Mouse (Mus musculus) frontal cortex, postnatal 10 days (tissue): ENCODE measurements around the gene Thbs2.

Experiments
- DNase-seq, 2 experiments: peaks; one replicate each; pipeline ENCODE4 v3.0.0; 2022; ENCODE audit warnings: low spot score in 2 of 2, mixed read lengths in 1 of 2

Thbs2 gene

DNA sequence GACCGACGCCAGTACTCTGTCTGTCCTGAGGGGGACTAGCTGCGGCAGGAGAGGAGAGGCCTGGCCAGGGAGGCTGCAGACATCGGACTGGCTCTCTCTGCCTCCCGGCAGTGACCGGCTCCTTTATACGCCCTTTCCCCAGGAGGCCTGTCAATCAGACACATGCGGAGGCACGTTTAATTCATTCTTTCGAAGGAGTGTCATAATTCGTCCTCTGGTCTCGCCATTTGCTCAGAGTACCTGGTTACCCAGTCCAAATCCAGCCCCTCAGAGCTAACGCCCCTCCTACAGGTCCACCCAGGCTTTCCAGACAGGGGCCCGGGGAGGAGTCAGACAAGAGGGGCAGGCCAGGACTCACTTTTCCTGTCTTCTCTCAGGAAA lies at the start of gene Thbs2:
Thbs2 (minus strand) TSS at position 242 of the 381 bp plus-strand sequence.
- peak; percentile 24 to 26 for DNase-seq

DNA sequence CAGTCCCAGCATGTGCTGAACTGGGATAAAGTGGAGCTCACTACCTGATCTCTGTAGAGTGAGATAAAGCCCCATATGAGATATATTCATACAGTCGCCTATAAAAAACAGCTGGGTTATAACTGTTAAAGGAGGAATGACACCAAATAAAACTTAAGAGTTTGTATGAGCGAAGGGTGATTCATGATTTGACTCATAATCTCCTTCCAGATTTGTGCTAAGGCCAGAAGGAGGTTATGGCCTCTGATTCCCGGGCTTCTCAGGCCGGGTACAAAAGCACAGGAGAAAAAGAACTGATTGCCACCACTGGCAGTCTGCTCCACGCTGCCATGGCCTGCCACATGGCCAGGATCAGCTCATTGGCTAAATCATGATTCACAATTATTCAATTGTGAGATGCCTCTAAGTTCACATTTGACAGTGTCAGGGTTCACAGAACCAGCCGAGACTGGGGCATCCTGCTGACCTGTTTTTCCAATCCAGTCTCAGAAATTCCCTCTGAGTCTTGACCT lies 41.5 kb upstream of the Thbs2 start:
- no peak for DNase-seq

DNA sequence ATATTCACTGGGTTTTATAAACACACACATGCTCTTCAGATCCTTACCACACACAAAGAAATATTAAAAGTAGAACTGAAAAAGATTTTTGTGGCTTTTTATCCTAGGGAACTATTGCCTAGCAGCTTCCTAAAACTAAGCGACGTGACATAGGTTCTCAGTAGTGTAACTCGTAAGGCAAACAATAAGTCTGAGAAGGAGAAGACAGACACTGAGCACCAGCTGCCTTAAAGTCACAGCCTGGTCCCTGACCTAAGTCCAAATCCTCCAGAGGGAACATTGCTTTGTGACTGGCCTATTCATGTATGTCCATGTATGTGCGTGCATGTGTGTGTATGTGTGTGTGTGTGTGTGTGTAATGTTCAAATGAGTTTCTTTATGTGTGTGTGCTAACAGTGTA lies 40.3 kb upstream of the Thbs2 start:
- DNase-seq, result no peak

DNA sequence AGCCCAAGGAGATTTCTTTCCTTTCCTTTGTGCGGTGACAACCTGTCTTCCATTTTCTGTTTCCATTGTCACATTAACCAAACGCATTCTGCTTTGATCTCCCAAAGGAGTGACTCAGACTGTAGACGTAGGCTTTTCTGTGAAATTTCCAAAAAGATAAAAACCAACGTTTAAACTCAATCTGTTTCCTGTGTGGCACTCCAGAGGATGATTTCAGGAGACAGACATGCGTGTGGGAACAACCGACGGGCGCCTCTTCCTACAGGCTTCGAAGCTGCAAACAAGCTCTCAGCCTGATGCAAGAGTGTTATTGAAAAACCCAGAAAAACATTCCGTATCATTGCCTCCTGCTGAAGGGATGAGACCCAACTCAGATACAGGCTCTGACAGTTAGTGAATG lies 39.9 kb upstream of the Thbs2 start:
- no peak for DNase-seq

DNA sequence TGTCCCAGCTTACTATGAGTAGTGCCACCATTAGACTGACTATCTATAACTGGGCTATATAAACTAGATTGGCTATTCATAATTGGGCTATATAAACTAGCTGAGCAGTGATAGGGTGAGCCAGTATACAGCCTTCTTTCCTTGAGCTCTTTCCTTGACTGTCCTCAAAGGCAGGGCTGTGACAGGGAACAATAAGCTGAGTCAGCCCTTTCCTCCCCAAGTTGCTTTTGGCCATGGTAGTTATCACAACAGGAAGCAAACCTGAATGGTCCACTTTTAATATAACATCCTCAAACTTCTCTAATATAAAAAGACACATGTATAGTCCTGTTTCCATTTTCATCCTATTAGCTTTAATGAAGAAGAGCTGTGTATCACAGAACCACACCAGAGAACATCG lies 39.0 kb upstream of the Thbs2 start:
- DNase-seq, result no peak

DNA sequence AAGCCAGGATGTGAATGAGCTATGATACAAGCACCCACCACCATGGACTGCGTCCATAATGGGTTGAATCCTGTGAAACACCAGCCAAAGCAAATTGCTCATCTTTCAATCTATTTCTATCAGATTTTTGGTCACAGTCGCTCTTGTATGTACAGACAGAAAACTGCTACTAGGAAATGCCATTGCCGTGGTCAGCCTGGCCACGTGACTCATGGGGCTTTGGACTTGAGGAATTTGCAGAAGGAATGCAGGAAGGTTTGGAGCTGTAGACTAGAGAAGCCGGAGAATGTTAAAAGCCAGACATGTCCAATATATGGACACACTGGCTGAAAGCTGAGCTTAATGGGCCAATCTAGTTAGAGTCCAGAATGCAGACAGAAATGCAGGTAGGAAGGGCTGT lies 36.6 kb upstream of the Thbs2 start:
- DNase-seq, result no peak

DNA sequence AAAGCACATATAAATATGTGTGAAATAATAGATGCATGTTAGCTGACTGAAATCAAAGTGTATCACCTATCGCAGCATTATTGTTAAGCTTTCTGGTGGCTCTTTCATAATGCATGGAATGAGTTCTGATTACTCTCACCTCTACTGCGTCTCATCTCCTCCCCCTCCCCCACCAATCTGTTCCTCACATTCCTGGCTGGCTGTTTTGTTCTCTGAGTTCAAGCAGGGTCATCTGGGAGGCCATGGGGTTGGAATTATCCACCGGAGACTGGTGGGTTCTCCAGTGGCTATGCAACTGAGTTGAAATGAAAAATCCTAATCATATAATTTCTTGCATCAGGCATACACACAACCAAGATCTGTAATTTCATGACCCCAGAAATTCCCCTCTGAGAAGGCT lies 33.4 kb upstream of the Thbs2 start:
- DNase-seq, result no peak

DNA sequence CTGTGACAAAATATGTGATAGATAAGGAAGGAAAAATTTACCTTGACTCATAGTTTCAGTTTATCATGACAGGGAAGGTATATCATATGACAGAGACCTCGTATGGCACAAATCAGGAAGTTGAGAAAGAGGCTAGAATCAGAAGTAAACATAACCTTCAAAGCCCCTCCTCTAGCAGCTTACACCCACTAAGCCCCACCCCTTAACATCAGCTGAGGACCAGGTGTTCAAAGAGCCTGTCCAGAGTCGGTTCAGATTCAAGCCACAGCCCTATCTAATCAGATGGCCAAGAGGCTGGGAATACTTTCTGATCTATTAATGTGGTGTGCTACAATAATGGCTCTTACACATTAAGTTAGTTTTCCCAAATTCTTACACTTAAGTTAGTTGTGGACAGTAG lies 30.8 kb upstream of the Thbs2 start:
- no peak for DNase-seq

DNA sequence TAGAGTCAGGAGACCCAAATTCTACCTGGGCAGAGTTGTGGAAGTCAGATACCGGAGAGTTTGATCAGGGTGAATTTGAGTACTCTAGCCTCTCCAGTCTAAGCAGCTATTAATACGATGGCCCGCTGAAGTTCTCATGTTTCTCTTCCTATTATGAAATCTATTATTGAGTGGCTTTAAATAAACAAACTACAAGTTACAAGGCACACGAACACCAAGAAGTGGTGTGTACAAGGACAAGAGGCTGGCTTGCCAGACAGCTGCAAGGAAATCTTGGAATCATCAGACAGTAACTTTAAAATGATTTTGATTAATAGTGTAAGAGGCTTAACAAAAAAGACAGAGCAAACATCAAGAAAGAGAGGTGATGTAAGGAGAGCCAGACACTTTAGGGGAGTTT lies 27.3 kb upstream of the Thbs2 start:
- no peak for DNase-seq

DNA sequence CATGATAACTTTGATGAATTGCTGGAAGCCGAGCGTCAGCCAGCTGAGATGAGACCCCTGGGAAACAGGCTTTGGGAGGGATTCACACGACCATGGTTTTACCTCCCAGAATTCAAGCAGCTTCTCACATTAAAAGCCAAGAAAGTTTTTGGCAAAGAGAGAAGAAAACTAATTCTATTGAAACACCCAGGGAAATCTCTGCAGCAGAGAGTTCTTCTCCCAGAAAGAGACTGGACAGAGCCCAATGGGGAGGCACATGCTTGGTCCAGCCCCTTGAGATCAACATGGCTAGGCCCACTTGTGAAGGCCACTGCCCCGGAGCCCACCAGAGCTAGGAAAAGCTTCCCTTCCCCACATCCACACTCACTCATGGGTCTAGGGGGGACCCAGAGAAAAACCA lies 26.9 kb upstream of the Thbs2 start:
- DNase-seq, result no peak

DNA sequence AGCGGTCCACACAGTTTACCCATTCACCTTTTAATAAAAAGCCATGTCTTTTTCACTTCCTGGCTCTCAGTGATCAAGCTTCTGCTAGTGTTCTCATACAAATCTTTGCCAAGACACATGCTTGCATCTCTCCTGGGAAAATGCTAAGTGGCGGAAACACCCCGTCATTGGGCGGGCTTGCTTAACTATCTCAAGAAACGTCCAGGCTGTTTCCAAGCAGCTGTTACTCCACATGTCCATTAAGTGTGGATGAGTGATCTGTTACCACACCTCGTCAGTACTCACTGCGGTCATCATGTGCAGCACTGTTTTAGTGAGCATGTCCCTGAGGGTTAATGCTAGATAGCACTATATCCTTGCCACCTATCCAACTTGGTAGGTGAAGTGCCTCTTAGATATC lies 26.2 kb upstream of the Thbs2 start:
- DNase-seq, result no peak

DNA sequence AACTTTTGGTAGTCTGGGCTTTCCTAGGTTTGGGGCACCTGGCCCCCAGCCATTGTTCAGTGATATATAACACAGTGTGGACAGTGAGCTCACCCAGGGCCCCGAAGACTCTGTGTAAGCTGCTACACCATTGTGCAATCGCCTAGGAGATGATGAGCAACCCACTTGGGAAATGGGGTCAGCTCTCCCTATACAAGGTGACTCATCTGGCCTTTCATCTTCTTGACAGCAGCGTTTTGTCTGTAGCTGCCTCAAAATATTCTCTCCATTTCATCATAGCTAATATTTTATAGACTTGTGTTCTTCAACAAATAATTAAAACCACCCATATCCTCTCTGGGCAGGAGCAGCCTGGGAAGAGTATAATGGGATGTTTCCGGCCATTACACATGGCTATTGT lies 24.8 kb upstream of the Thbs2 start:
- DNase-seq, result no peak

DNA sequence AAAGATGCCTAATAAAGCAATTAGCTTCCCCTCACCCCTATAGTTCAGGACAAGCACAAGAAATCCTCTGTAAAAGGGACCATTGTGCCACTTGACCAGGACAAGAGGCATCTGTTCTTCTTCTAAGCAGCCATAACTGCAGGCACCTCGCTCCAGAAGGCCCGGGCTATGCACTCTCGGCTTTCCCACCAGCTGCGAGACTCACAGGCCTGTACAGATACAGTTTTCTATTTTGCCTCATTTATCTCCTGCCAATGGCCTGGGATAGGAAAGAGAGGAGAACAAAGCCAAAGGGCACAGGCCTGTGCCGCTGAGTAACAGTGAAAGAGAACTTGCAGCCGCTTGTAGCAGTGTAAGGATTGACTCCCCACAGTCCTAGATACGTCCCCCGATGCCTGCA lies 20.7 kb upstream of the Thbs2 start:
- peak in 1 of 2 experiments; percentile 11 for DNase-seq

DNA sequence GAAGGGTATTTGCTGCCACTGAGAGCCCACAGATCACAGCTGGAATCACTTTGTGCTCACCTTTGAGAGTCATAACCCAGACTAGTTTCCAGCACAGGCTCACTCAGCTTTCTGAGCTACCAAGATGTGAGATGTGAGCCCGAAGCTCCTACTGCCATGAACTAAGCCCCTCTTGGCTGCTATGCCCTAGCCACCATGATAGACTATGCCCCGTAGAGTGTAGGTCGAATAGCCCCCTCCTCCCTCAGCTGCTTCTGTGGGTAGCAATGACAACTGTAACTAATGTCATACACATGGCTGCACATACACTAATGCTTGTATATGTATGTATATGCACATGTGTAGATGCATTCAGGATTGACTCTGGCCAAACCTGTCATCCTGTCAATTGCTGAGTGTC lies 20.3 kb upstream of the Thbs2 start:
- DNase-seq, result peak in 1 of 2 experiments; percentile 2

DNA sequence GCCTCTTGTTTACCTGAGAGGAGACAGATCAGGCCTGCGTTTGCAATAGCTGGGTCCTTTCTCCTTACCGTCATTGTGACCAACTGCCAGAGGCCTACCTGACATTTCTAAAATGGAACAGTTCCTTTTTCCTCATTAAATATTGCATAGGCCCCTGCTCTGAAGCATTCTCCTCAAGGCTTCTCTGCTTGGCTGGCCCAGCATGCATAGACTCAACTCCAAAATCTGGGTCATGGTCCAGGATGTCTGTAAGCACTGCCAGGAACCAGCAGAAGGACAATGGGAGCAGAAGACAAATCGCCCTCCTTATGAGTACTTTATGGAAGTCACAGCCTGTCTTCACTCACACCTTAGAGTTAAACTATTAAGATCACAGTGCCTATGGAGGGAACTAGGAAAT lies 17.7 kb upstream of the Thbs2 start:
- no peak for DNase-seq

DNA sequence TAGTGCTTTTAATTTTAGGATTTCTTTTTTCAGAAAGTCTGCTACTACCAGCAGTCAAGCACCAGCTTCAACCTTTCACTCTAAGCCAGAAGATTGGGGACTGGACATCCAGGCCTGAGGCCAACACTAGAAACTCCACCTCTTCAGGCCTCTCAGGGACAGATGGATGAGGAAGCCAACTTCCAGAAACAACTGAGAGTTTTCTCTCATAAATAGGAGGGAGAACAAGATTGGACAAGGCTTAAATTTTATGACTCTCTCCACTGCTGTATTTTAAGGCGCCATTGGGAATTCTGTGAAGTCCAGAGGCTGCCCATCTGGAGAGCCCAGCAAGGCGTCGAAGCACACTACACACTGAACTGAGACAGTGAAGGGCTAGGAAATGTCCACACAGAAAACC lies 17.0 kb upstream of the Thbs2 start:
- no peak for DNase-seq

DNA sequence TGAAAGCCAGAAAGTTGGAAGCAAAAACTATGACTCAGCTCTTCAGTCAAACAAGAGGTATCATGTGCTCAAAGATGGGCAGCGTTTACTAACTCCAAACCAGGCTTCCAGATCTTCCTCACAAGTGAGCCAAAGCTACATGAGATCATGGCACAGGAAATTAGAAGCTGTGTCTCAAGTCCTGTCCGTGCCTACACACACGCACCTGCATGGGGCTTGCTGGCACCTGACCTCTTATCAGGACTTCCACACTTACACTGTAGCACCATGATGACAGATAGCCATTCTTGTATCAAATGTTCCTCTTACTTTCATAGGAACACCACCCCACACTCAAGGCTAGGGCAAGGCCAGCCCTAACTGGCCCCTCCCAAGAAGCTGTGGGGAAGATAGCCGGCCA lies 12.0 kb upstream of the Thbs2 start:
- DNase-seq, result peak in 1 of 2 experiments; percentile 2

DNA sequence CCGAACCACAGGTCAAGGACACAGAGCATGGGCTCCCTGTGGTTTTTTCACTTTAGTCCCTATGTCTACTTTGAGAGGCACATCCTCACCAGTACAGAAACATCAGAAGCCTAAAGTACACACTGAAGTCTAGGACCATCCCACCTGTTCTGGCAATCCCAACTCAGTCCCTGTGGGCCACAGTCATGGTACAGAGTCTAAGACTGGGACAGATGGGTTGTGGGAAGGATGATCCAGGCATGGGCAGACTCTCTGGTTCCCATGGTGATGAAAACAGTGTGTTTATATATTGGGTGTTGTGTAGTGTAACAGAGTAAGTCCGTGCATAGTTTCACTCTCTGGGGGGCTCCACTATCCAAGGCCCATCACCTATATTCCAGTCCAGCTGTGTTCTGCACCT lies 11.4 kb upstream of the Thbs2 start:
- peak in 1 of 2 experiments; percentile 4 for DNase-seq

DNA sequence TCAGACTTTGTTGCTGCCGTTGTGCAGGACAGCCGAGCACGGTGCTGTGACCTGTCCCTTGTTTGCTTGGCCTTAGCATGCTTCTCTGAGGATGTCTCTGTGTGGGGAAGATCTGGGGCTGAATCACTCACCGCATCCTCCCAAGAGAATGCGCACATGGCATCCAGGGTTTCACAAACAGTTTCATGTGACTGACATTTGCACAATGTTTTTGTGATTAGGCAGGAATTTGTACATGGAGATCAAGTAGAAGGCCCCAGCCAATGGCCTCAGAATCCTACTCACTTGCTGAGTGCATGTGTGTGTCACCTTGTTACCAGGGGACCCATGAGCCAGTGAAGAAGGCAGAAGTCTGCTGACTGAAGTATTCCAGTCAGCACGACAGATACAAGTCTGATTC lies 9.7 kb upstream of the Thbs2 start:
- peak in 1 of 2 experiments; percentile 4 for DNase-seq

DNA sequence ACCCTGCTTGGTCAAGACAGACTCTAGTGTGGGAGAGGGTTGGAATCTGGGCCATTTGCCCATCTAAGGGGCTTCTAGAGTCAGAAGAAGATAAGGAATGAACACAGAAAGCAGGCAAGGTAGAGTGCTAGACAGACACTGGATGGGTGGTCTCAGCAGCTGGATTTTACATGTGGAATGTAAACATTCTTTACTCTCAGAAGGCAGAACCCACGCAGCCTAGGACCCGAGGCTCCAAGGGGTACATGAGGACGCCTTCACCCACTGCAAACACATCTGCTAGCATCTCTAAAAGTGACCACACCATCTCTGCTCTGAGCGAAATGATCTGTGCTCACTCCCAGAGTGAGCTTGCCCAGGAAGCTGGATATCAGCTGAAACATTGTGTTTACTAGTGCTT lies 9.2 kb upstream of the Thbs2 start:
- DNase-seq, result peak in 1 of 2 experiments; percentile 3

DNA sequence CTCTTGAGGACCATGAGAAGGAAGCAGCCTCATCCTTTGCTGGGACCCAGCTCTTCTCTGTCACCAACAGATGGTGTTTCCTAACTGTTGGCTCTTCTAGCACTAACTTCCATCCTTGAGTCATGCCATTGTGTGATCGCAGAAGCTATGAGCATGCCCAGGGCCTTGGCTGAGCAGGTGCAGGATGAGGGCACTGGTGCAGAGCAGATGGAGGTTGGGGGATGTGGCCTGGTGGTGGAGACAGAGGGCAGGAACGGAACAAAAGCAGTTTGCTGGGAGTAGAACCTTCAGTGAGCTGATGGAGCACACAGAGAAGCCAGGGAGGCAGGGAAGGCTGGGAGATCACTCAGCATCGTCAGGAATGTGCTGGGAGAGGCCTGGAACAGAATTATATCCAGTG lies 8.7 kb upstream of the Thbs2 start:
- DNase-seq, result no peak

DNA sequence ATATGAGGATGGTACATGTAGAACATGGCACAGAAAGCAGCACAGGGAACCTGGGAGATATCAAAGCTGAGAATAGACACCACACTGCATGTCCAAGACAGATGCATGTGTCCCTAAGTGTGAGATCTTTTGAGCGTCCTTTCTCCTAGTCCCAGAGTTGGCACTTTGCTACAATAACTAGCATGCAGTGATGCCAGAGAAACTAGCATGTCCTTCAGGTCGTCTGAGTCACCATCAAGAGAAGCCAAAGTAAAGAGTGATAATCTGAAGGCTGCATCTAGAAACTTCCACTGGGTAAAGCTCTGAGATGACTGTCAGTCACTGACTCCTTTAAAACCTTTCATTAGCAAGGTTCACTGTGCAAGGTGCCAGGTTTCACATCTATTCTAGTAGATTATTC lies 7.9 kb upstream of the Thbs2 start:
- DNase-seq, result peak in 1 of 2 experiments; percentile 3

DNA sequence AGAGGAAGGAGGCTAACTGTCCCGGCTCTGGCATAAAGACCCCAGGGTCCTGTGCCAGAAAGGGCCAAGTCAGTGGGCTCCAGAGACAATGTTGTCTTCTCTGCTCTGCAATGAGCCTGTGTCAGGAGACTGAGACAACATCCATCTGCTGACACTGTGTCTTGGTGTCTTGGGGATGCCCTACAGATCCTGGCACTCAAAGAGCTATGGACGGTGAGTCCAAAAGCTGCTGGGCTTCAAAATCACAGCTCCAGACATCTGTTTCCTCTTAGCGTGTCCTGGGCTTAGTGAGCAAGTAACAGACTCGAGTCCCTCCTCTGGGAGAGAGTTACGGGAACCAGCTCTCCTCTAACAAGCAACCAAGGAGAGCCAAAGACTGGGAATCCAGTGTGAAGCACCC lies 6.2 kb upstream of the Thbs2 start:
- peak in 1 of 2 experiments; percentile 3 for DNase-seq

DNA sequence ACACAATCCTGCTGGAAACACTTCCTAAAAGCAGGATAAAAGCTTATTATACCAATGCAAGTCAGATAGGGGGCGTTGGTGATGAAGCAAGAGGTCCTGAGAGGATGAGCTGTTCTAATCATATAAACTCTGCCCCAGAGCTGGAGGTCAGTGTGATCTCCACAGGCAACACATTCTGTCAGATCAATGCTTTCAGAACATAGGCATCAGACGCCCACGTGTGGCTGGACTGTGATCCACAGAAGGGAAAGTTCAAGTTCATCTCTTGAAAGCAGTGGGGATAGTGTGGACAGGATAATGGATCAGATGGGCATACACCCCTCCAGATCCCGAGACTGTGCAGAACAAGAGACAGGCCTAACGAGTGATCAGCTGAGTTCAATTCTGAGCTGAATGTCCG lies 4.2 kb upstream of the Thbs2 start:
- no peak for DNase-seq

DNA sequence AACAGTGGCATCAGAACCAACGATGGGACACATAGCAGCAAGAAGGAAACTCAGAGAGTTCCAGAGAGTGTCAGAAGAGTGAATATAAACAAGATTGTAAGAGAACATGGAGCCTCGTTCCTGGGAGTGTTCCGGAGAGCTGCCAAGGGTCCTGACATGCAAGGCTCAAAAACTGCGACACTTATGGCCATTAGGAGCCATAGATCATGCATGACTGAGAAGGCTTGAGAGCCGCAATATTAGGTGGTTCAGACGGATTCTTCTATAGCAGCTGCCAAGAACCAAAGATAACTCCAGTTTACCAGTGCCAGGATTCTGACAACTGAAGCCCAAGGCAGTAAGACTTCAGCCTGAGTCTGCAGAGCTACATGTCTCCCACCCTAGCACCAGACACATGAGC lies 3.1 kb upstream of the Thbs2 start:
- DNase-seq, result no peak
